Mouse (Mus musculus) stomach, embryonic 15.5 days (tissue): Measurements from ENCODE around the gene Tulp4. TPM values are rescaled to one million over a fixed set of nuclear protein-coding genes. Genes with fewer than 3 reads are reported as not detected.
"Not testable (repeated sequence)": the region's sequence is repeated elsewhere in the genome, so short reads cannot be mapped to it uniquely, and the experiment has no call there.

Experiments
- ATAC-seq: fragments of 200-750 bp; cut with Nextera tagmentation; 2 replicates; pipeline ENCODE4 v1.8.0; 2017; ENCODE audit warnings: low read depth, moderate number of reproducible peaks, moderate TSS enrichment; ENCODE audit not compliant: insufficient read depth, low FRiP score
- H3K27ac ChIP-seq: fragments of 300-500 bp; sonication (generic); 2 replicates; pipeline ENCODE4 v1.5.1; 2015; ENCODE audit warnings: mild to moderate bottlenecking, inconsistent platforms
- H3K27me3 ChIP-seq: fragments of 300-500 bp; sonication (generic); replicated peaks from 2 replicates; pipeline ENCODE4 v1.6.1; 2015; ENCODE audit warnings: inconsistent platforms
- H3K36me3 ChIP-seq: fragments of 300-500 bp; sonication (generic); 2 replicates; pipeline ENCODE4 v1.6.1; 2015; ENCODE audit warnings: inconsistent platforms
- H3K4me1 ChIP-seq: fragments of 300-500 bp; sonication (generic); 2 replicates; pipeline ENCODE4 v1.6.1; 2015; ENCODE audit warnings: inconsistent platforms
- H3K4me2 ChIP-seq: fragments of 300-500 bp; sonication (generic); 2 replicates; pipeline ENCODE4 v1.6.1; 2015; ENCODE audit warnings: mild to moderate bottlenecking, inconsistent platforms
- H3K4me3 ChIP-seq: fragments of 300-500 bp; sonication (generic); replicated peaks from 2 replicates; pipeline ENCODE4 v1.5.1; 2015; ENCODE audit warnings: inconsistent platforms
- H3K9ac ChIP-seq: fragments of 300-500 bp; sonication (generic); 2 replicates; pipeline ENCODE4 v1.6.1; 2015; ENCODE audit warnings: inconsistent platforms
- H3K9me3 ChIP-seq: fragments of 300-500 bp; sonication (generic); 2 replicates; pipeline ENCODE4 v1.6.1; 2016; ENCODE audit warnings: inconsistent platforms
- WGBS: fragments of 180-500 bp; shearing (Covaris S2); methylation state at CpG from one replicate; pipeline ENCODE4 v1.1.7; 2015; 5-methylcytosine and 5-hydroxymethylcytosine counted together
- microRNA-seq: library from miRNA; unstranded; fragments of <30 nt; microRNA quantifications from one replicate; pipeline ENCODE4, GENCODE M21; 2016
- polyA plus RNA-seq: library from polyadenylated mRNA; unstranded; fragments of >200 nt; fragmentation: Nextera tagmentation; extraction: Ambion mirVana; gene quantifications from 2 replicates; pipeline ENCODE4 v1.2.1, GENCODE M21; 2015

Tulp4 gene
- polyA plus RNA-seq, 1 experiment from 2014 or later: 114 TPM

DNA sequence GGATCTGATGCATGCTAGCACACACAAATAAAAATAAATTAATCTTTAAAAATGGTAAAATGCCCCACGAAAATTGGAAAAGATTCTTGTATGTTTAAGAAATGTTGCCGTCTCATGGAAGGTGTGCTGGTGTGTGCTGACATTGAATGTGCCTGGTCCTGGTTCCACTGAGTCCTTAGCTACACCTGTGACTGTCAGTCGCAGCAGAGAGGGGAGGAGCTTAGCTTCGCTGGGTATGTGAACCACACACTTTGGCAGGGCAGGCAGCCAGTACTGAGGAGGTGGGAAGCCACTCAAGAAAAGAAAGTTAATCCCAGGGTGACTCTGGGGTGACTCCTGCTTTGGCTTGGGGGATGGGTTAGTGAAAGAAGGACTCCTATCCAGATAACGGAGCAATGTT, 187.6 kb downstream of the Tulp4 start:
- not testable (repeated sequence) for H3K4me2 ChIP-seq, H3K4me3 ChIP-seq, H3K36me3 ChIP-seq, H3K27ac ChIP-seq, ATAC-seq, H3K4me1 ChIP-seq, H3K27me3 ChIP-seq, H3K9me3 ChIP-seq, H3K9ac ChIP-seq
- no CpG with 5 or more reads among the region's 5 CpGs for WGBS

DNA sequence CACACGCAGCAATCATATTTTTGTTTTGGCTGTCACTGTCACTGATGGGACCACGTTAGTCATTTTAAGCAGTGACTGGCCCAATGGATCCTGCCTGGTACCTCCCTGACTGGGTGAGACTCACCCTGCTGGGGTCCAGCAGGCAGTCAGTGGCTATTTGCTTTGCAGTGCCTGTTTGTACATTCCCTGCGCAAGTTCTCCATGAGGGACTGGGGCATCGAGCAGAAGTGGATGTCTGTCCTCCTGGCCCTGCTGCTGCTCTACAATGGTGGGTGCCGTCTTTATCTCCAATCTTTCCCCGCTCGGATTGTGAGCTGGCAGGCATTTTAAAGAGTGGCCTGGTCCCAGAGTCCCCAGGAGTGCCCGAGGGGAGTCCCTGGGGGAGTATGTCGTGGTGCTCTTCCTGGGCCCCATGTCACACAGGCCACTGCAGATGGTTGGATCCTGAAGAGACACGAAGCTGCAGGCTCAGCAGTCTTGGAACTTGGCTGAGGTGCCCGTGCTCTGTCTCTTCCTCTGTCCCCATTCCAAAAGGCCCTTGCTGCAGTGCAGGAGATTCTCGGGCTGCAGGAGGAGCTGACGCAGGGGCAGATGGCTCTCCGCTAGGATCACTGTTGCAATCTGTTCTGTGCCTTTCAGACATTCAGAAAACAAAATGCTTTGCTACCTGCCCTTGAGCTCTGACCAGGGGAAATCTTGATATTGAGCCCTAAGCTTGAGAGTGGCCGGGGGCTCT, 191.0 kb downstream of the Tulp4 start:
- not testable (repeated sequence) for H3K9ac ChIP-seq, H3K4me2 ChIP-seq, H3K4me1 ChIP-seq, H3K36me3 ChIP-seq, H3K27ac ChIP-seq, ATAC-seq, H3K9me3 ChIP-seq, H3K4me3 ChIP-seq, H3K27me3 ChIP-seq
- 87% methylated on average over 9 of the region's 15 CpGs for WGBS

DNA sequence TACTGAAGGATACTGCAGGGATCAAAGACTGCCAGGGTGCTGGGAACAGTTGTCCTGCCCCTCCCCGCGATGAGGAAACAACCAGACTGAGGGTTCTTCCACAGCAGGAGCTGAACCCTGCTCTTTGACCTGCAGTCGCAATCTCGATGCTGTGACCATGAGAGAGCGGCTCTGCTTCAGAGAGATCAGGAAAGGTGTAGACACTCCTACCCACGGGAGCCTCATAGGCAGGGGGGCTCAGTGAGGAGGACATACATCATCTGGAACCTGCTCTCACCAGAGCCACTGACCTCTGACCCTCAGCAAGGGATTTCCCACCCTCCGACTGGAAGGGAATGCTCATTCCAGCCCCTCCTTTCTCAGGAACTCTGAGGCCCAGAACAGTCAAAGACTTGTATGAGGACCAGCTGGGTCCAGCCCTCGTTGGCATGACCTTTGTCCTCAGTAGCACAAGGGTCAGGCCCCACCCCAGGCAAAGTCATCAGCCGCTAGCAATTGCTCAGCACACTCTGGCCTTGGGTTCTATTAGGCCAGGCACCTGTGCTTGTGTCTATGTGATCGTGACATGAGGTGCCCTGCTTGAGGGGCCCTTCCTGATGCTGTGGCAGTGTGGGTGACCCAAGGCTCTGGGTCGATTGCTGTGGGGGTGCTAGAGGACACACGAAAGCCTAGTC, 194.1 kb downstream of the Tulp4 start:
- H3K9me3 ChIP-seq, H3K4me3 ChIP-seq, H3K4me2 ChIP-seq, H3K9ac ChIP-seq, H3K36me3 ChIP-seq, H3K27ac ChIP-seq, H3K27me3 ChIP-seq, H3K4me1 ChIP-seq: not testable (repeated sequence)
- 67% methylated on average over 8 of the region's 12 CpGs for WGBS
- peak; percentile 42; the same call in 1 of the 2 replicates for ATAC-seq

Small RNA genes within 50 kb of the gene (microRNA-seq; reads per million reads assigned to microRNA genes)
- not detected for gene Gm22774

Other genes starting within 250 kb of the Tulp4 start
- 5.9 and 6.6 TPM in 2 replicates for gene Synj2, start 165.2 kb upstream of the Tulp4 start, polyA plus RNA-seq
- gene Serac1, start 26.7 kb upstream of the Tulp4 start, polyA plus RNA-seq: 4.4 and 4.5 TPM in 2 replicates
- 163 and 172 TPM in 2 replicates for gene Gtf2h5, start 26.7 kb upstream of the Tulp4 start, polyA plus RNA-seq
- gene Tmem181a, start 150.4 kb downstream of the Tulp4 start, polyA plus RNA-seq: 20.7 and 22.3 TPM in 2 replicates
- 13.6 and 16.0 TPM in 2 replicates for gene Dynlt1a, start 211.1 kb downstream of the Tulp4 start, polyA plus RNA-seq